Mouse (Mus musculus) adrenal gland, adult 8-10 months (tissue): ENCODE data around the gene Lcmt2. TPM values are rescaled to one million over a fixed set of nuclear protein-coding genes. Genes with fewer than 3 reads are reported as not detected.
"Not testable (repeated sequence)": the region's sequence is repeated elsewhere in the genome, so short reads cannot be mapped to it uniquely, and the experiment has no call there.

Experiments used
- DNase-seq: peaks from one replicate; pipeline ENCODE4 v3.0.0; 2022
- total RNA-seq, 4 experiments: library from RNA; stranded (reverse); gene quantifications; 2 replicates each; pipeline ENCODE4 v1.2.4; 2022

Lcmt2 gene
- 10 to 100 TPM in 3 of 4 experiments, 1 to 10 TPM in 1; 9.3 to 11.4 (median 11.2) TPM for total RNA-seq

DNA sequence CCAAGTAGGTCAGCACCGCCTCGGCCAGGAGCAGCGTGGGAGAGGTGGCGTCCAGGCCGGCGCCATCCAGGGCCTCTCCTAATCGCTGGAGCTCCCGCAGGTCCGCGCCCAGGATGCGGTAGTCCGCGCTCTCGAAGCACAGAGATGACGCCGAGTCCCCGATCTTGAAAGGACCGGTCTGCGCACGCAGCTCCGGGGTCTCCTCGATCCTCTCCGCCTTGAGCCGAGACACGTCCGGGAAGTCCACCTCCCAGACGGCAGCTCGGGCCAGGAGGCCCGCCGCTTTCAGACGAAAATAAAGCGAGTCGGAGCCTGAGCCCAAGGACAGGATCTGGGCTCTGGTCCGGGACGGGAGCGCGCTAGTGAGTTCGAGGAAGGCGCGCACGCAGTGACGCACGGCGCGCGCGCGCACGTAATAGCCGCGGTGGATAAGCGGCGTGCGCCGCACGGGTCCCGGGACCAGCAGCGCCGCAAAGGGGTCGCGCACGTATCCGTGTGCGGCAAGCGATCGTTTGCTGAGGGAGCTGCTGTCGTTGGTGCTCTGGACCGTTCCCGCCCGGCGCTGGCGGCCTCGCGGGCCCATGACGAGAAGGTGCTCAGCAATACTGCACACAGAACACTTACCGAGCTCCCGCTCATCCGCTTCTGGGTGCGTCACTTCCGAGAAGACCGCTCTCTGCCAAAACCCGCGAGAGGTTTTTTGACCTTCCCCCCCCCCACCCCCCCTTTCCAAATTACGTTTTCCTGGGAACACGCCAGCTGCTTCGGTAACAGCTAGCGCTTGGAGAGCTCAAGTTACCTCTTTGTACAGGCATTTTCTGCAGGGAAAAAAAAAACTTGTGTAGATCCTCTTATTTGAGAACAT is at the start of gene Lcmt2, which contains the start of gene Adal:
Gene Lcmt2 (minus strand): TSS at position 636 of the 865 bp plus-strand sequence.
Gene Adal (plus strand): TSS at position 411 of the 865 bp plus-strand sequence.
- DNase-seq: peak; percentile 87

DNA sequence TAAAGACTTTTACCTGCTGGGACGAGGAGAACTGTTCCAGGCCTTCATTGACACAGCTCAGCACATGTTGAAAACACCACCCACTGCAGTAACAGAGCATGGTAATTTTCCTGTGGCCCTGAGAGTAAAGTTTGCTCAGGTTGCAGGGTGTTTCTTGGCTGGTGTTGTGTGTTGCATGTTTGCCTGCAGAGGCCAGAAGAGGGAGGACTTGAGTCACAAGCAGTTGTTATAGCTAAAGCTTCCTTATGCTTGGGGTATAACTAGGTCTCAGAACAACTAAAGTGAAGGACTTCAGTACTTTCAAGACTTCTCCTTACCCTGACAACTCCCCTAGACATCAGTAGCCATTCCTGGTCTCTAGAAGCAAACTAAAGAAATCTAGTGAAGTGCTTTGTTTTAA is 48.1 kb upstream of the Lcmt2 start:
- no peak for DNase-seq

DNA sequence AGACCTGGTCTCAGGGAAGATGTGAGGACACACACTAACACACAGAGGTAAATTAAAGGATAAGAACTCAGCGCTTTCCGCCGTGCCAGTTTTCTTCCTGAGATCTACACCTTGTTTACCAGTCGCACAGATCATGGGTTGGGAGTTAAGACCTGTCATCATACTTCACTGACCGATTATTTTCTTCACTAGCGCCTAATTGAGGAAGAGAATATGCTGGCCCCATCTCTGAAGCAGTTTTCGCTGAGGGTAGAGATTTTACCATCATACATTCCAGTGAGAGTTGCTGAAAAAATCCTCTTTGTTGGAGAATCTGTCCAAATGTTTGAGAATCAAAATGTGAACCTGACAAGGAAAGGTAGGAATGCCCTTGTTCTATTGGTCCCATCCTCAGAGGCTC is 43.7 kb upstream of the Lcmt2 start:
- no peak for DNase-seq

DNA sequence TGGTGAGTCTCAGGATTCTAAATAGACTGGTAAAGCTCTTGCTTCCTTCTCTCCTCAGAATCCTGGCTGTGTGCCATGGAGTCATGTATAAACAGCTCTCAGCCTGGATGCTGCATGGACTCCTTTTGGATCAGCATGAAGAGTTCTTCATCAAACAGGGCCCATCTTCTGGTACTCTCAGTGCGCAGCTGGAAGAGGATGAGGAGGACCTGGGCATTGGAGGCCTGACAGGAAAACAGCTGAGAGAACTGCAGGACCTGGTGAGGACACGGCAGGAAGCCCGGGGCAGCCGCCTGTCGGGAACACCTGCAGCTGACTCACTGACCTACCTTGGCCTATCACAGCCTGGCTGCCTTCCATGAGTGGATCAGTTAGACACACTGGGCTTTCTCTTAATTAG is 43.0 kb upstream of the Lcmt2 start:
- DNase-seq: no peak

DNA sequence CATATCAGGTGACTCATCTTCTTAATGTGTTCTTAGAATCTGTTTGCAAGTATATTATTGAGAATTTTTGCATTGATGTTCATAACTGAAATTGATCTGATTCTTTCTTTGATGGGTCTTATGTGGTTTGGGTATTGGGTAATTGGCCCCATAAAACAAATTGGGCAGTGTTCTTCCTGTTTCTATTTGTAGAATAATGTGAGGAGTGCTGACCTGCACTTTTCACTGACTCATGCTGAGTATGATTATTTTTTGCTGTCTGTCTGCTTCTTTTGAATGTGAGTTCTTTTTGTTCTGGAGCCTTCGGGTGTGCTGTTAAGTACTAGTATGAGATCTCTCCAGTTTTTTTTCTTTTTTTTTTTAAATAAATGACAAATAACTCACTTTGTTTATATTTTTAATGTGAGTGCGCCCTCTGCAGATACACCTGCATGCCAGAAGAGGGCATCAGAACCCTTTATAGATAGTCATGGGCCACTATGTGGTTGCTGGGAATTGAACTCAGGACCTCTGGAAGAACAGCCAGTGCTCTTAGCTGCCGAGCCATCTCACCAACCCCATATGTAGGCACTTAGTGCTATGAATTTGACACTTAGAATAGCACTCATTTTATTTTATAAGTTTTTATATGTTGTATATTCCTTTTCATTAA is 38.5 kb upstream of the Lcmt2 start:
- DNase-seq: no peak

DNA sequence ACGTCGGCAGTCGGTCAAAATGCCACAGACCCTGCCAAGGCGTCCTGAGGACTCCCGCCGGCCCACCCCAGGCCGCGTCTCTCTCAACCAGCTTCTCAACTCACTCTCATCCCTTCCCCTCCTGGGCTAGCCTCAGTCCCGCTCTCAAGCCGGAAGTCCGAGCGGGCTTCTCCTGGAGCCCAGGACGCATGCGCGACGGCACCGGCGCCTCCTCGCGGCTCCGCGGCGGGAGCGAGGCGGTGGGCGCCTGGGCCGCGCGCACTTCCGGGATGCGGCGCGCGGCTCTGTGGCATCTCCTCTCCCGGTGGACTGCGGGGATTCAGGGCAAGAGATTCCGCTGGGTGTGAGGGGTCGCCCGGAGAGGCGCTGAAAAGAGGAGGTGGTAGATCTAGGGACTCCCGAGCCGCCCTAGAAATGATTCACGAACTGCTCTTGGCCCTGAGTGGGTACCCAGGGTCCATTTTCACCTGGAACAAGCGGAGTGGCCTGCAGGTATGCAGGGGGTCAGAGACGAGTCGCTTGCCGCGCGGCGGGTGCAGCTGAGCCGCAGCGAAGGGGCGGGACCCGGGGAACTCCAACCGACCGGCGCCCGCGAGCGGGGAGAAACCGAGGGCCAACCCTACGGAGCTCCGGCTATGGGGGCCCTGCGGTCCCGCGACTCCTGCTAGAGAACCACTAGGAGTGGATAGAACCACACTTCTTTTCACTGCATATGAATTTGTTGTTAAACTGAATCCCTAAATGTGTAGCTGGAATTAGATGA is 30.7 kb upstream of the Lcmt2 start, which contains the start of gene Zscan29:
Gene Zscan29 (minus strand): TSS at position 146 of the 763 bp plus-strand sequence.
- DNase-seq: peak; percentile 81

DNA sequence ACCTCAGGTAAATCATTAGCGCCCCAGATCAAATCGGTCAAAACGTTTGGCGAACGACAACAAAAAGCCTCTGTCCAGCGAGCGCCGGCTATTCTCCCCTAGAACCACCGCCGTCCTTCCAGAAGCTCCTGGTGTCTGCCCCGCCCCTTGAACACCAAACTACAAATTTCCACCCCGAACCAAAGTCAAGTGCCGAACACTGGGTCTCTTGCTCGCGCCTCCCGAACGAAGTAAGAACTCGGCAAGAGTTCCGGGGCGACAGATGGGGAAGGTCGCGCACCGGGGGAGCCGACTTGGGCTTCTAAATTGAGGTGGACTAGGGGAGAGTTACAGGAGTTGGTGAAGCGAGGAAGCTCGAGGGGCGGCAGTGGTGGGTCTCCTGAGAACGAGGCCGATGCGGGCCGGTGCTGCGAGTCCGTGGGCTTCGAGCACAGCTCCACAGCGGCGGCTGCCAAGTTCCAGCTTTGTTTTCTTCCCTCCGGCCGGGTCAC is 30.1 kb upstream of the Lcmt2 start, which contains the start of gene Tubgcp4:
Gene Tubgcp4 (plus strand): TSS at position 174 of the 491 bp plus-strand sequence.
- peak; percentile 47 for DNase-seq

DNA sequence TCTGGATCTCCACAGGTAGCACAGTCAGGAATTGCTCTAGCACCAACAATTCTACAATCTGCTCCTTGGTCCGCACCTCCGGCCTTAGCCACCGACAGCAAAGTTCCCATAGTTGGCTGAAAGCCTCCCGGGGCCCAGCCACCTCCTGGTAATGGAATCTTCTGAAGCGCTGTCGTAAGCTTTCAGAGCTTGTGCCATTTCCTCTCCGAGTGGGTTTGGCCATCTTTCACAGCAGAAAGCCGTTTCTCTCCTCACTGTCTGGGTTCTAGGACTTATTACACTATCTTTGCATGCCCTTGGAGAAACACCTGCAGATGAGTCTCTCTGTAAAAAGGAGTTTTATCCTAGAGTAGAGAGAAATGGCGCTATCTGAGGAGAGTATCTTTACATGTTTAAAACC is 29.4 kb upstream of the Lcmt2 start:
- peak; percentile 28 for DNase-seq

DNA sequence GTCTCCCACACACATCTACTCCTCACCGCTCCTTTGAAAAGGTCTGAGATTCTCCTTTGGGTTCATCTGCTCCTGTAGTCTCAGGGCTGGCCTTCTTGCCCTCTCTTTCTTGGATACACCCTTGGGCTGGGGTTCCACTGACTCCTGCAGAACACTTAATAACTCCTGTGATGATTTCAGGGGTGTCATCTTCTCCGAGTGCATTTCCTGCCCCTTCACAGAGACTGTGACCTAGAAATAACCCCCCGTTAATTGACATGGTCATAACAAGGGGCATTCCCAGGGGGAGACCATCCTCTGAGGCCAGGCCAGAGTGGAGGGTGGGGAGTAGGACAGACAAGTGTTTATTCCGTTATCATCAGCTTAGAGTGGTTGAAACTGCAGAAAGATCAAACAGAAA is 28.7 kb upstream of the Lcmt2 start:
- DNase-seq: no peak

DNA sequence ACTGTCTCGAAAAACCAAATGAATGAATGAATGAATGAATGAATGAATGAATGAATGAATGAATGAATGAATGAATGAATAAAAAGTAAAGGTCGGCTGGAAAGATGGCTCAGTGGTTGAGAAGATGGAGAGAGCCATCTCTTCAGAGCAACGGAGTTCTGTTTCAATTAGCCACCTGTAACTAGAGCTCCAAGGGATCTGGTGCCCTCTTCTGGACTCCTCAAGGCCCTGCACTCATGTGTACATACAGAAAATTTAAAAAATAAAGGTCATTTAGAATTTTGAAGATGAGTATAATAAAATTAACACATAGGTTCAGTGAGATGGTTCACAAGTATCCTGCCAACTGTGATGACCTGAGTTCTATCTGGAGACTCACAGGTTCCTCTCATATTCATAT is 12.6 kb upstream of the Lcmt2 start:
- no peak for DNase-seq

DNA sequence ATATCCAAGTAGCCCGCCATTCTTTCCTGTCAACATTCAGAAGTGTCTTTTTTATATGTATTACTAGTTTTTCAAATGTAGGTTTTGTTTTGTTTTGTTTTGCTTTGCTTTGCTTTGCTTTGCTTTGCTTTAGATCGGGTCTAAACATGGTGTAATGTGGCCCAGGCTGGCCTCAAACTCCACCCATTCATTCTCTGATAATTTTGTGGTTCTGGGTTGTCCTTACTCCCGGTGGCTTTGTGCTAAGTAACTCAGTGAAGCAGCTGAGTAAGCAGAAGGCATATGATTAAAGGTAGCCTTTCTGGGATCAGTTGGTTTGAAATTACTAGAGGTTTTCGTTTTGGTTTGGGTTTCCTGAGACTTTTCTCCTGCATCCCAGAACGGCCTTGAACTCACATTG is 9.2 kb upstream of the Lcmt2 start:
- DNase-seq: no peak

DNA sequence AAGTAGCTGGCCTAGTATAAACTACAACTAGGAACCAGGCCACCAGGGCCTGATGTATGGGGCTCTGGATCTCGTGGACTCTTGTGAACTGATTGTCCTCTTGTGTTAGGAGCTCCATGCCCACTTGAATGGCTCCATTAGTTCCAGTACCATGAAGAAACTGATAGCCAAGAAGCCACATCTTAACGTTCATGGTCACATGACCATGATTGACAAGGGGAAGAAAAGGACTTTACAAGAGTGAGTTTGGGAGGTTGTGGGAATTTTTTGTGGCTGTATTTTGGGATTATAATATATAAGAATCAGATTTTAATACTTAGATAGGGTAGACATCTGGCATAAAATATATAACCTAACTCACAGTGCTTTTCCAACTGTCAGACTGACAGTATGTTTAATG is 2.0 kb upstream of the Lcmt2 start:
- DNase-seq: no peak

DNA sequence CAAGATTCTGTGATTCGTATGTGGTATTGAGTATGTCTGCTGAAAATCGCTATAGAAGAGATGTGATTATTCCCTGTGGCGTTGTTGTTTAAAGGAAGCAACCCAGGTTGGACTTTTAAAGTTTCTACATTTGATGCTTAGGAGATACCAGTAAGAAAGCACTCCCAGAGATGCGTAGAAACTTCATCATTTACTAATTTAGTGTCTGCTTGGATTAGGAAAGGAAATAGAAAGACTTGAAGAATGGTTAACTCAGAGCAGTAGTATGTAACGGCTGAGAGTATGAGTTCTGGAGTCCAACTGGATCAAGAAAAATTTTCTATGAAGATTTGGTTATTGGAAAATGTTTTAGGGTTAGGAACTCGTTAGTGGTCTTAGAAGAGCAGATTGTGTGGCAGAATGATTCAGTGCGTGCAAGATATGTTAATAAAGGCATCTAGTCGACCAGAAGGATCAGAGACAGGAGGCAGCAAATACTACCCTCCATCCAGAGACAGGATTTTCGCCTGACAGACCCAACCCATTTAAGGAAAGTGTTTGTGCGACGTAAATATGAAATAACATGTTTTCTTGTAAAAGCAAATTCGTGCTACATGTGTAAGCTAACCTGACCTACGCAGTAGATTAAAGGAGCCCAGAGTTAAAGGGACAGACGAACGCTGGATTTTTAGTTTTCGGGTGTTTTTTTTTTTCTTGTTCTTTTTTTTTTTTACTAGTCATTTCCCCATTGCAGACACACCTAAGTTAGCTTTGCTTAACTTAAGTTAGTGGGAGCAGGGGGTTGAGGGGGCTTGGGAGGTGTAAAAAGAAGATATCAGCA is 973 bp upstream of the Lcmt2 start:
- no peak for DNase-seq

DNA sequence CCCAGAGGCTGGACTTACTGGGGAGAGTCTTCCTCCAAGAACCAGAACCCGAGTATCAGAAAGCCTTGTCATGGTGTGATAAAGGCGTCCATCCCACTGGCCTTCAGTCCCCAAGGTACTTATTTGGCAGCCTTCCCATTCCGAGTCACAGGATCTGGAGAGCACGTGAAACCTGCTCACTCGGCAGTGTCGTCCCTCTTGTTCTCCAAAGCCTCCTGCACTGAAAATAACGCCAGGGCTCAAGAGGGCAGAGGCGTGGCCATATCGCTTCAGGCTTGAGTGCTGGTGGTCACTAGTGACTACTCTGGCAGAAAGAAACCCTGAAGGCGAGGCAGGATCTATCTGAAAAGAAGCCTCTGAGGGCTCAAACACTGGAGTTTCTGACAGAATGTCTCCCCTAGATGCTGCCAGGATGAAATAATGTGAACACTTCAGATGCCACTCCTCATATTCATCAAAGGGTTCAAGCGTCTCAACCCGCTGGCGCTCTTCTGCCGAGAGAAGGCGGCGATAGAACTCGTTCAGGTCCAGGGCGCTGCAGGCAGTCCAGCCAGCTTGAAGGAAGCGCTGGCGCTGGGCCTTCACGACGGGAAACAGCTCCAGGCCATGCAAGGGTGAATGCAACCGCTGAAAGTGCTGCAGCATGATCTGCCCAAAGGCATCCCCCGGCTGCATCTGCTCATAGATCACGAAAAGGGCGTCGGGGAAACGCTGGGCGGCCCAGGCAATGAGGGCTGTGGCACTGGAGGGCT is 1.0 kb downstream of the Lcmt2 start:
- peak; percentile 42 for DNase-seq

DNA sequence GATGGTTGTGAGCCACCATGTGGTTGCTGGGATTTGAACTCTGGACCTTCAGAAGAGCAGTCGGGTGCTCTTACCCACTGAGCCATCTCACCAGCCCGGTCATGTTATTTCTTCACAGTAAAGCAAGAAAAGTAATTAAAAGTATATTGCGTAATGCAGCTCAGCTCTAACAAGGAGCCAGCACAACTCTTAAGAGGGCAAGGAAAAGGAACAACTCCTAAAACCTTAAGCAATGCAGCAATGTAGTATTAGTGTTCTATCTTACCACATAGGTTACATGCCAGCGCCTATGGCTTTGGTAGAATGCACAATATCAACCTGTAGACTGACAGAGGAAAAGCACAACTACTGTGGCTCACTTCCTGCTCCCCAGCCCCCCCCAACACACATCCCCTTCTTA is 3.1 kb downstream of the Lcmt2 start:
- no peak for DNase-seq

DNA sequence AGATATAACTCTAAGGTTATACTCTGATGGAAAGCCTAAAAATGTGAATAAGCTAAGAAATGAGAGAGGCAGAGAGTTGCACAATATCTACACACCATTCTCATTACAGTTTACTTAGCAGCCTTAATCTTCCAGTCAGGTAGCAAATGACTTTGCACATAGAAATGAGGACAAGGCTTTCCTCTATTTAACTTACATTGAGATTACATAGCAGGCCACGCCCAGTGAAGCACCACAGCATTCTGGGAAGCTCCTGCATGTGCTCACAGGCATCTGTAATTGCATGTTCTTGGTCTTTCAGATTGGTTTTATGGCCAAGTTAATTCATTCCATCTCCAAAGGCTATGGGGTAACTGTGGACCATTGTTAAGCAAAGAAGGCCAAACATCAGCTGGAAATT is 7.6 kb downstream of the Lcmt2 start:
- no peak for DNase-seq

DNA sequence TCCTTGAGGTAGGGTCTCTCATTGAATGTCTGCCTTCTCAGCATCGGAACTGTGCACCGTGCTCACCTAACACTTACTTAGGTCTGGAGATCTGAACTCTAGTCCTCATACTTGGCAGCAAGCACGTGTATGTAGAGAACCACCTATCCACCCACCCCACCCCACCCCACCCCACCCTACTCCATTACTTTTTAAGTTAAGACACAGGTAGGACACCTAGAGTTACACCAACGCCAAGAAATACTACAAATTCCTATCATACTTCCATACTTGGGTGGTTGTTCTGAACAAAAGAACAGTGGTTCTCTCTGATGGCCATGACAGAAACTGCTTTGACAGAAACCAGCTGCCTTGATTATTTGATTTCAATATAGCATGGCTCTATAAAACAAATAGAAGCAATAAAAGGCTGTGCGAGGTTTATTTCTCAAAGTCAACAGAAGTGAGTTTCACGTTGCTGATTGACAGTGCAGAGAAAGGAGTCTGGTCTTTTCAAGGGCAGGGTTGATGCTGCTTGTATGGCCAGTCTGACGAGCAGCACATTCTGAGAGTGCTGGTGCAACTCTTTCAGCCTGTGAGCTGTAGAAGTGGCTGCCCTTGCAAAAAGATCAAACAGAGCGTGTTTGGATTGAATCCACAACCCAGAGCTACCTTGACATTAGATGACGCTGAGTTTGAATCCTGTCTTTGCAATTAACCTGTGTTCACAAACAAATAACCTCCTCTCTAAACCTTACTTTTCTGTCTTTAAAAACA is 11.4 kb downstream of the Lcmt2 start:
- DNase-seq: peak; percentile 29

DNA sequence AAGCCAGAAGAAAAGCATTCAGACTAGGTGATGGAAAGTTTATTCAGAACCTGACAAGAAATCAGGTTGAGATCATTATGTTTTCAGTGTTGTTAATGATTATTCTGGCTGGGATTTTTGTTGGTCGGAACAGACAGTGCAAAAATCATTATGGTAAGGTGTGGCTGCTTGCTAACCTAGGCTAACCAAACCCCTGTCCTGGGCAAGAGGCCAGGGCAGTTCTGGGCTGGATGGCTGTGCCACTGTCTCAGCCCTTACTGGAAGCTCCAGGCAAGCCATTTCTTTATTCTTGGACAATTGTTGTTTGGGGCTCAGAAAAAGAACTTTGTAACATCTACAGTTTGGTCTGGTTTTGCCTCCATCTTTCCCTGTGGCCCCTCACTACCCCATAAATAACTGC is 12.9 kb downstream of the Lcmt2 start:
- DNase-seq: no peak

DNA sequence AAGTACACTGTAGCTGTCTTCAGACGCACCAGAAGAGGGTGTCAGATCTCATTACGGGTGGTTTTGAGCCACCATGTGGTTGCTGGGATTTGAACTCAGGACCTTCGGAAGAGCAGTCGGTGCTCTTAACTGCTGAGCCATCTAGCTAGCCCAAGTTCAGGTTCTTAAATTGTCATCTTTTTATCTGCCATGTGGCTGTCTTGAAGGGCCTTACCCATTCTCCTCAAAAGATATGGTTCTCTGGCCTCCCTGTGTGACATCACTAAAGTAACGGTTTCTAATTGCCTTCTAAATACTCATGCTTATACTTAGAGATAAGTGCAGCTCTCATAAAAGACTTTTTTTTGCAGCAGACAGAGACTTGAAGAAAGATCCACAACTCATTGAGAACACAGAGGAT is 14.2 kb downstream of the Lcmt2 start:
- DNase-seq: not testable (repeated sequence)

DNA sequence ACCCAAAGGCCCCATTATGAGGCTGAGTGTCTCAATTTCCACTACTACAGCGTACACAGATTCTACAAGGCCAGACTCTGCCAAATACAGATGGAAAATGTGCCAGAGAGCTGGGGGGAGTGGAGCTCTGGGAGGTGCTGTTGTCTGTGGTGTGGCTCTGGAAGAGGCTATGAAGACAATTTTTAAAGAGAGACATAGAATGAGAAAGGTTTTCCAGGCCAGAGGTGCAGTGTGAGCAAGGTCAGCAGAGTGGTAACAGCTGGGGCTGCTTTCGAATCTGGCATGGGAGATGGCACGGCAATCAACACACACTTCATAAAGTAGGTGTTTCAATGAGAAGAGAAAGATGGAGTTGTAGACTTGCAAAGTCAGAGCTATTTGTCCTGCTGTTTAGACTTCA is 21.2 kb downstream of the Lcmt2 start:
- DNase-seq: no peak
